Mouse (Mus musculus) cerebellum, adult 9-10 months (tissue): ENCODE measurements at regions not wholly inside any gene's neighbourhood (a gene's known extent, or its start where the extent isn't known, plus 50 kb on each side); places are given as distances from the start of the nearest gene placed in this dataset.
A peak's percentile ranks its signal among the peaks of the same experiment; 100 is the strongest.

Source experiments
- DNase-seq: peaks from one replicate; pipeline ENCODE4 v3.0.0; 2022

- no peak for DNase-seq
These were observed 175.5 kb upstream of the Pcdh15 start for GRCm38 (mm10) chr10:72923611-72924010.

GRCm38 (mm10) chr10:72956957-72957356 is 142.2 kb upstream of the Pcdh15 start:
- no peak for DNase-seq

DNA sequence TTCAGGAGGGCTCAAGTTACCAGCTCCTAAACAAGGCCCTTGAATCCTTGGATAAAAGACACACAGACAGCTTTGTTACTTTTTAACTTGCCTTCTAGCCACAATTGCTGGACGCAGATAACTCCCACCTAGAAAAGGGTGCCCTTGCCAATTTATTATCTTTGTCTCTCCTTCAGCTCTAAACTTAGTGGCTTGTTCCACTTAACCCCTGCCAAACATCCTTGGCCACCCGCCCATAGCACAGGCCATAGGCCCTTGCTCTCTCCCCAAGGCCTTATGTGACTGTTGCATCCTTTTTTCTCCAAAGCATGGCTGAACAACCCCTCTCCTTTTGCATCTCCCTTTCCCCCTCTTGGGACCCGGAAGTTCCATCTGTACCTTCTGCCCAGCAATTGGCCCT is 139.1 kb upstream of the Pcdh15 start:
- no peak for DNase-seq

GRCm38 (mm10) chr10:72981359-72981758 is 117.8 kb upstream of the Pcdh15 start:
- DNase-seq = no peak

GRCm38 (mm10) chr10:72988355-72988754 is 110.8 kb upstream of the Pcdh15 start:
- no peak for DNase-seq

DNA sequence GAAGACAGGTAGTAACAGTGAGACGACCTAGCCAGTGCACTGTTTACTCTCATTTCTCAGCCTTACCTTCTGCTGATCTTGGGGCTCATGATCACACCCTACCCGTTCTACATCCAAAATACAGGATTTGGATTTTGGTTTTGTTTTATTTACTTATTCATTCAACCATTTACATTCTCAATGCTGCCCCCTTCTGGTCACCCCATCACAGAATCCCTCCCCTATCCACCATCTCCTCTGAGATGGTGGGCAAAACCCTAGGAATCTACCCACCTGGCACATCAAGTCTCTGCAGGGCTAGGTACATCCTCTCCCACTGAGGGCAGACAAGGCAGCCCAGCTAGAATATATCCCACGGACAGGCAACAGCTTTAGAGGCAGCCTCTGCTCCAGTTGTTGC is 88.2 kb upstream of the Pcdh15 start:
- DNase-seq = no peak

DNA sequence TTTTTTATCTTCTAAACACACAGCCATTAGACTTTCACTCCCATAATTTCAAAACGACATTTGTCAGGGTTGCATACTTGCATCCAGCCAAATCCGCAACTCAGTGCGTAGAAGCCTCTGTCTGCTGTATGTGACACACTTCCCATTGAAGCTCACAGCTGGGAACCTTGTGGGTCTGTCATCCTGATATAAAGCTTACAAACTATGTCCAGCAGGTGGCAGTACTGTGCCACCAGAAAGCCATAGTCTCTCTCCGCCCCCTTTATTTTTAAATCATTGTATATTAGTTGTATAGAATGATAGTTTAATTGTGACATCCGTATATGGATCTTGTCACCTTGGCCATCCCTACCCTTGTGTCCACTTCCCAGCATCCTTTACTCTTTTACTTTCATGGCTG is 87.3 kb upstream of the Pcdh15 start:
- peak; percentile 1 for DNase-seq

DNA sequence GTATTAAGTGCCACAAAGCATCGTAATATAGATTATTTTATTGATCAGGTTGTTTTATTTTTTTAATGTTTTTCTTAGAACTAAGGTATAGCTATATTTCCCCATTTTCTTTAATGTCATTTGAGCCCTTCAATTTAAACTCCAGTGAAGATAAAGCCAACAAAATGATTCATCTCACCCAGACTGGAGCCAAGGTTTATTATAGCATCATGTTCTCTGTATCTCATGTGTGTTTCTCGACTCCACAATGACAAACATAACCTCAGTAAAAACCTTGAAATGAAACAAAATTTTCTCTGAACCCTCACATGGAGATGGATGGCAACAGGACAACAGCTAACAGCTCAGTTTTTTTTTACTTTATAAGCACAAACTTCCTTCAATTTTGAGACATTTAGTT is 61.7 kb upstream of the Pcdh15 start:
- DNase-seq = no peak

- no peak for DNase-seq
These were observed 59.6 kb upstream of the Pcdh15 start for GRCm38 (mm10) chr10:73039551-73039950.
